Mouse (Mus musculus): Measurements from ENCODE around the gene Pla2g4c.

The Pla2g4c gene

GRCm38 (mm10) chr7:13397832-13398231 is 73.4 kb downstream of the Pla2g4c start, which contains the start of gene Cabp5:
TSS of gene Cabp5 (plus strand) at chr7:13398132.
- no peak for DNase-seq

Measured in lung, postnatal 10 days (tissue).